Mouse (Mus musculus): ENCODE results near the gene Slc13a2. TPM values are rescaled to one million over a fixed set of nuclear protein-coding genes. Genes with fewer than 3 reads are reported as not detected.

Slc13a2 gene
- polyA plus RNA-seq, 1 experiment from 2014 or later = 1.1 TPM

DNA sequence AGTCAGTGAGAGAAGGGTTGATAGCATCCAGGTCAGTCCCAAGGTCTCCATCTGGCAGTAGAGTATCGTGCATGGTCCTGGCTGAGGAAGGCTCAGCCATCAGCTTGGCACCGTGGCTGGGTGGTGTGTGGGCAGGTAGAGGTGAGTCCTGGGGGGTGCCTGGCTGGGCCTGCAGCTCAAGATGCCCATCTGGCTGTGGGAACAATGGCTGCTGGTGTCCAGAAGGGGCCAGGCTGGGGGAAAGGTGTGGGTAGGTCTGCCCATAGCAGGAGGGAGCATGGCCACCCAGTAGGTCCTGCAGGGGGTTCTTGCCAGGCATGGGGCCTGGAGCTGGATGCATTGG, 61.3 kb downstream of the Slc13a2 start:
- no peaks in the 10 kb centered on the region for H3K36me3 ChIP-seq
- no peak overlapping the region for H3K4me3 ChIP-seq (replicated peaks)
- H3K27ac ChIP-seq = no peak overlapping the region
- ATAC-seq (replicated peaks; ENCODE audit: low FRiP score) = peak; percentile 15; the same call in 1 of the 2 replicates
- H3K27me3 ChIP-seq = no peaks in the 10 kb centered on the region
- no peak overlapping the region for H3K9ac ChIP-seq
- H3K4me2 ChIP-seq = peak overlapping the region; percentile 68; the same call in 1 of the 2 replicates
- H3K4me1 ChIP-seq = peaks cover 35% of the 10 kb centered on the region
- WGBS = 52% methylated on average over 2 of the region's 2 CpGs
- no peaks in the 10 kb centered on the region for H3K9me3 ChIP-seq (replicated peaks)

DNA sequence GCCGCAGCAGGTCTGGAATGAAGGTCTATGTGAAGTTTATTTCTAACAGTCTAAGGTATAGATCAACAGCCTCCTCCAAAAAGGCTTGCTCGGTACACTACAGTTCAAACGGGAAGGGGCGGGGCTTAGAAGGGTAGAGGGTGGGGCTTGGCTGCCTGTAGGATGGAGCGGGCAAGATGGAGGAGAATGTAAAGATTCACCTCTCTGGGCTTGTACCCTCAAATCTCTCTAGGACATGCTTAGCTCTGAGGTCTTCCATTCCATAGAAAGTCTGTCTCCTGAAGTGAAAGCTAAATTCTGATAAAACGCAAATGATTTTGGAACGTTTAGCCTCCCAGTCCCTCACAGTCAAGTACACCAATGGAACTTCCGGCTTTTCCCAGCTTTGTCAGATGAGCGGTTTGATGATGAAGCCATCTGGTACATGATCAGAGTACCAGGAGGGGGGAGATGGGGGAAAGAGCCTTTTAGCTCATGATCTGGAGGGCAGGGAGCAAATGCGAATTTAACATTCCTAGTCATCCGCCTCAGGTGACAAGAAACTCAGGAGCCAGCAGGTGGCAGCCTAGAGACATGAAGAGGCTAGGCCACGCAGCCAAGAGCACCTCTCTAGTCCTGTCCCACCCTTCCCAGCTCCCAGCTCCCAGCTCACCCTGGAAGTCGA, 61.8 kb downstream of the Slc13a2 start:
- H3K4me1 ChIP-seq = peaks cover 35% of the 10 kb centered on the region
- 10% methylated on average over 13 of the region's 13 CpGs for WGBS
- ATAC-seq (replicated peaks; ENCODE audit: low FRiP score) = peak; percentile 61

DNA sequence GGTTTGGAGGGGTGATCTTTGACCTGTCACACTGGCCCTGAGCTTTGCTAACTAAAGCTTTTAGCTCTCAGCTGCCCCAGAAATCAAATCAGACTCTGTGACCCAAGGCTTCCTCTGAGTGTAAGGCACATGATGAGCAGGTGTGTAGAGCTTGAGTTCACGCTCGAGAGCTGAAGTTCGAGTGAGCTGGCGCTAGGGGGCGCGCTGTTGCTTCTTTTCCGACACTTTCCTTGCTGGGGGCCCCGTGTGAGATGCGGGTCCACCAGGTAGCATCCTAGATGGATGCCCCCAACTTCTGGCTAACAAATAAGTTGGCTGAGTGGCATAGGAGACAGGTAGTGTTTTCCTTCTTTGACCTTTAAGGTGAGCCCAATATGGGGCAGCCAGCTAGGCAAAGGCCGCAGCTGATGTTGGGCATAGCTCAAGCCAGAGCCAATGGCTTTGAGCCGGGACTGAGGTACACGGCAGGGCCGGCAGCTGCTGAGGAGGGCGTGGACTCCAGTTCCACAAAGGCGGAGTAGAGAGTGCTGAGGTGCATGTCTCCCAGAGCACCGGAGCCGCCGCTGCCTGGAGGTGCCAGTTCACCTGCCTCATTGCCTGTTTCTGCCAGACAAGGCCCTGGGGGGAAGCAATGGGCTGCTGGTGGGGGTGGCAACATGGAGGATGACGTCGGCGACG, 63.5 kb downstream of the Slc13a2 start:
- H3K4me1 ChIP-seq = peaks cover 18% of the 10 kb centered on the region
- no peak for ATAC-seq (replicated peaks; ENCODE audit: low FRiP score)
- WGBS = 10% methylated on average over 22 of the region's 22 CpGs

More for the DNA sequence above, 61.8 kb downstream of the Slc13a2 start:
- Histone ChIP-seq H3K4me3 (replicated peaks) (peak overlapping the region; percentile 41), H3K9ac (peak overlapping the region; percentile 29; the same call in 1 of the 2 replicates), H3K36me3 (no peaks in the 10 kb centered on the region), H3K27ac (no peak overlapping the region), H3K9me3 (replicated peaks) (no peaks in the 10 kb centered on the region), H3K4me2 (peak overlapping the region; percentile 68), H3K27me3 (no peaks in the 10 kb centered on the region)

DNA sequence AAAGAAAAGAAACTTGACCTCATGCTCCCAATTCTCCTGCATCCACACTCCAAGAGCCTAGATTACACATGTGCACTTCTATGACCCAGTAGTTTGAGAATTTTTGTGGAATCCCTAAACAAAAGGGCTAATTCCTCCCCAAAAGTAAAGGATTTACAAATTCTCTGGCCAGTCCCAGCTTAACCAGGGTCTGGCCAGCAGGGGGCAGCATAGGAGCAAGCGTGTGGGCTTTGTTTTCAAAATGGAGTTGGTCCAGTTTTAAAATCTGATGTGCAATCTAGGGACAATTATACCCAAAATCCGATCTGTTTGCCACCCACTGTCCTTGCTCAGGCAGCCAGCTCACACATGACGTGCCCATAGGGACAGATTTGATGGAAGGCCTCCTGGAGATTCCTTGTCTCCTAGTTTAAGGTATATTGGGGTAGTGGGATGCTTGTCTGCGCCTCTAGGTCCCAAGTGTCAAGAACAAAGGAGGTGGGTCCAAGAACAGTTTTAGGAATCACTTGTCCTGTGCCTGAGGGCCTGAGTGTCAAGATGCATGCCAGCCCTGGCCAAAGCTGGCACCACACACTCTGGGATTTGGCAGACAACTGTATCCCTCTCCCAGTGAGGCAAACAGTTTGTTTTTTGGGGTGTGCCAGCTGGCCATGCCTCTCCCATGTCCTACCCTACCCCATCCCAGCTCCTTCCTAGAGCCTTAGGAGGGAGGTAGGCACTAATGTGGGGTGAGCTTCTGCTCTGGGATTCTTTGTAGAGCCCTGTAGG, 66.4 kb downstream of the Slc13a2 start:
- peaks cover 11% of the 10 kb centered on the region for H3K4me1 ChIP-seq
- no peaks in the 10 kb centered on the region for H3K27me3 ChIP-seq
- no peaks in the 10 kb centered on the region for H3K9me3 ChIP-seq (replicated peaks)
- 37% methylated on average over 4 of the region's 4 CpGs for WGBS
- H3K4me2 ChIP-seq = no peak overlapping the region
- no peak overlapping the region for H3K27ac ChIP-seq
- H3K36me3 ChIP-seq = no peaks in the 10 kb centered on the region
- no peak overlapping the region for H3K4me3 ChIP-seq (replicated peaks)
- H3K9ac ChIP-seq = no peak overlapping the region
- no peak for ATAC-seq (replicated peaks; ENCODE audit: low FRiP score)

More for the DNA sequence above, 63.5 kb downstream of the Slc13a2 start:
- H3K27ac ChIP-seq = no peak overlapping the region
- no peak overlapping the region for H3K4me2 ChIP-seq
- no peaks in the 10 kb centered on the region for H3K9me3 ChIP-seq (replicated peaks)
- H3K36me3 ChIP-seq = no peaks in the 10 kb centered on the region
- H3K4me3 ChIP-seq (replicated peaks) = no peak overlapping the region
- no peaks in the 10 kb centered on the region for H3K27me3 ChIP-seq
- no peak overlapping the region for H3K9ac ChIP-seq

DNA sequence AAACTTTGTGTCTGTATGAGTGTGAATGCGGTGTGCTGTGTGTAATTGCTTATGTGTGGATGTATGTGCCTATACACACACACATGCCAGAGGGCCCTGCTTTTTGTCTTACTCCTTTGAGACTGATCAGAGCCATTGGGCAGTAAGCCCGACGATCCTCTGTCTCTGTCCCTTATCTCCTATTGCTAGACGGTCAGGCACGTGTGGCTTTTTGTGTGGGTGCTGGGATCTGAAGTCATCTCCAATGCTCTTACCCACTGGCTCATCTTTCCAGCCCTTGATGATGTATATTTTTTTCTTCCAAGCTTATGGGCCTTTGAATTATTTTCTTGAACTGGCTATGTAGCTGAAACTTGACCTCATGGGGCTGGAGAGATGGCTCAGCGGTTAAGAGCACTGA, 67.1 kb downstream of the Slc13a2 start:
- Histone ChIP-seq H3K4me3 (replicated peaks) (no peak overlapping the region), H3K9ac (no peak overlapping the region), H3K9me3 (replicated peaks) (no peaks in the 10 kb centered on the region), H3K4me1 (peaks cover 4% of the 10 kb centered on the region), H3K27ac (no peak overlapping the region), H3K4me2 (no peak overlapping the region), H3K36me3 (no peaks in the 10 kb centered on the region), H3K27me3 (no peaks in the 10 kb centered on the region)
- ATAC-seq (replicated peaks; ENCODE audit: low FRiP score) = no peak
- WGBS = 85% methylated on average over 6 of the region's 6 CpGs

DNA sequence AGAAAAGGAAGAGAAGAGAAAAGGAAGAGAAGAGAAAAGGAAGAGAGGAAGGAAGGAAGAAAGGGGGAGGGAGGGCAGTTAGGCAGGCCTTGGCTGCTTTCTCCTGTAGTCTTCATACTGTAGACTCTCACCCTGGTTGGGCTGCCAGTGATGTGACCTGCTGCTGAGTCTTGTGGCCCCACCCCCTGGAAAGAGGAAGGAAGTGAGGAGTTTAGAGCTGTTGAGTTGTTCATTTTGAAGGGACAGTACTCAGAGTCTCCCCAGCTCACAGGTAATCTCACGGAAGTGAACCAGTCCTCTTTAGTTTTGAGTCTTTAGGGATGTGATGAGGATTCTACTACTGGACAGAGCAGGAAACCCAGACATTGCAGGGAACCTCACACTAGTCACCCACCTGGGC, 68.9 kb downstream of the Slc13a2 start:
- peaks cover 9% of the 10 kb centered on the region for H3K36me3 ChIP-seq
- no peak for ATAC-seq (replicated peaks; ENCODE audit: low FRiP score)
- H3K9ac ChIP-seq = no peak overlapping the region

DNA sequence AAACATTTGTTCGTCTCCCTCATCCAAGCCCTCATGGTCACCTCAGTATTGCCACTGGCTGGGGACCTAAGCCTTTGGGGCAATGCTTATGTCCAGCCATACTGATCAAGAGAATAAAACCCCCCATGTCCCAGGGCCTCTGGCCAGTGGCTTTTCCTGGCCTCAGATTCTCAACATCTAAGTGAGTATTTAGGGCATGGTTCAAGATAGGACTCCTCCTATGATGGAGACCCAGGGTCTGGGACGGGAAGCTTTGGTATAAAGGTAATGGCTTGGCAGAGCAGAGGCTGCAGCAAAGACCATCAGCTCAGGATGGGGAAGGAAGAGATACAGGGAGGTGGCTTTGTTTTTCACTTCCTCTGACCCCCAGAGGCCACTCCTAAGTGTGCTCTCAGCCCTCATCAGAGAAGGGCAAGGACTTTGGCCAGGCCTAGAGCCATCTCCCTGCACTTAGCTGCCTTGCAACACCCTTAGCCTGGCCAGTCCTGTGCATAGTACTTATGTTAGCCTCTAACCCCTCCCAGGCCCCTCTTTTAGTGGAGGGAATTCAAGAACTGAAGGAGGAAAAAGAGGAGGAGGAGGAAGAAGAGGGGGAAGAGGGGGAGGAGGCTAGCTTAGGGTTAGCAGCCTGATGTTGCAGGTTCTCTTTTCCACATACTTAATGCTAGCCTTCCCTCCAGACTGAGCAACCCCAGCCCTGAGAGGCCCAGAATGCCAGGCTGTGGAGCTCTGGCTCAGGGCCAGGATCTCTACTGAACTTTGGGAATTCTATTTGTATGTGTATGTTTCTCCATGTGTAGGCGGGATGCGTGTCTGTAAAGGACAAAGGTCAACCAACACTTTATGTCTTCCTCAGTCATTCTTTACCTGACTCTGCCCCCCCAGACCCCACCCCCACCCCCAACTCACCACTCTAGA, 72.3 kb downstream of the Slc13a2 start:
- WGBS = 78% methylated on average over 4 of the region's 4 CpGs
- peaks cover 11% of the 10 kb centered on the region for H3K36me3 ChIP-seq
- H3K27ac ChIP-seq = 0 out of 2 replicates have a peak overlapping the region, but pooled peaks have one; percentile 10
- no peak overlapping the region for H3K4me3 ChIP-seq (replicated peaks)
- no peak overlapping the region for H3K9ac ChIP-seq
- peaks cover 25% of the 10 kb centered on the region for H3K4me1 ChIP-seq
- no peak for ATAC-seq (replicated peaks; ENCODE audit: low FRiP score)
- H3K4me2 ChIP-seq = no peak overlapping the region
- H3K27me3 ChIP-seq = no peaks in the 10 kb centered on the region
- no peaks in the 10 kb centered on the region for H3K9me3 ChIP-seq (replicated peaks)

More for the DNA sequence above, 68.9 kb downstream of the Slc13a2 start:
- Histone ChIP-seq H3K4me2 (no peak overlapping the region), H3K27me3 (no peaks in the 10 kb centered on the region), H3K4me1 (peaks cover 2% of the 10 kb centered on the region; the same call in 1 of the 2 replicates), H3K4me3 (replicated peaks) (no peak overlapping the region), H3K27ac (no peak overlapping the region), H3K9me3 (replicated peaks) (no peaks in the 10 kb centered on the region)
- WGBS = 96% methylated on average over 1 of the region's 1 CpGs

DNA sequence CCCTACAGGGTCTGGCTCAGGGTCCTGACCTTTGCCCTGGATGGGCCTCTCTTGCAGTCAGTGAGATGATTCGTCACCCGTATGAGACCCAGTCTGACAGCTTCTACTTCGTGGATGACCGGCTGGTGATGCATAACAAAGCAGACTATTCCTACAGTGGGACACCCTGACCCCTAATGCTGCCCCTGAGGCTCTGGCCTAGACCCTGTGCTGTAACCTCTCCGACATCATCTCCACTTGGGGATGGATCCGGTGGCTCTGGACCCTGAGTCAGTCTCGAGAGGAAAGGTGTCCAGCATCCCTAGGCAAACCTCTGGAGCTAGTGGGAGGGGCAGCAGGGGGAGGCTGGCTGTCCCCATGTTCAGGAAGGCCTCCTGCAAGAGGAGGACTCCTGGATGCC, 73.5 kb downstream of the Slc13a2 start:
- H3K27me3 ChIP-seq = no peaks in the 10 kb centered on the region
- no peak for ATAC-seq (replicated peaks; ENCODE audit: low FRiP score)
- no peak overlapping the region for H3K9ac ChIP-seq
- no peak overlapping the region for H3K4me3 ChIP-seq (replicated peaks)
- WGBS = 44% methylated on average over 7 of the region's 7 CpGs
- H3K27ac ChIP-seq = no peak overlapping the region
- H3K36me3 ChIP-seq = peaks cover 11% of the 10 kb centered on the region
- peaks cover 37% of the 10 kb centered on the region for H3K4me1 ChIP-seq
- H3K4me2 ChIP-seq = no peak overlapping the region
- H3K9me3 ChIP-seq (replicated peaks) = no peaks in the 10 kb centered on the region

DNA sequence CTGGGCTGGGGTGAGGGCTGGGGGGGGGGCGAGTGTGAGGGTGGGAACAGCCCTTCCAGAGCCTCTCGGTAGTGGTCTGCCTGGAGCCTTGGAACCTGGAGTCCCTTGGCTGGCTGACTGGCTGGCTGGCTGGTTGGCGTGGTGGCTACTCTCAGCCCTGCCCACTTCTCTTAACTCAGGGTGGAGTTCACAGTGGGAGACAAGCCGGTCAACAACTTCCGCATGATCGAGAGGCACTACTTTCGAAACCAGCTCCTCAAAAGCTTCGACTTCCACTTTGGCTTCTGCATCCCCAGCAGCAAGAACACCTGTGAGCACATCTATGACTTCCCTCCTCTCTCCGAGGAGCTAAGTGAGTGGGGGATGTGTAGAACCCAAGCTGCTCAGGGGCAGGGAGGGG, 74.1 kb downstream of the Slc13a2 start:
- H3K9me3 ChIP-seq (replicated peaks) = no peaks in the 10 kb centered on the region

More for the DNA sequence above, 74.1 kb downstream of the Slc13a2 start:
- ATAC-seq (replicated peaks; ENCODE audit: low FRiP score) = no peak
- Histone ChIP-seq H3K27me3 (no peaks in the 10 kb centered on the region), H3K4me2 (no peak overlapping the region), H3K4me3 (replicated peaks) (no peak overlapping the region), H3K9ac (no peak overlapping the region), H3K36me3 (peaks cover 11% of the 10 kb centered on the region), H3K4me1 (peaks cover 40% of the 10 kb centered on the region), H3K27ac (no peak overlapping the region)
- WGBS = 81% methylated on average over 9 of the region's 9 CpGs

All from kidney, embryonic 15.5 days (tissue).